Mouse (Mus musculus) neural tube, embryonic 12.5 days (tissue): ENCODE measurements at regions not wholly inside any gene's neighbourhood (a gene's known extent, or its start where the extent isn't known, plus 50 kb on each side); places are given as distances from the start of the nearest gene placed in this dataset.

Experiments
- ATAC-seq: fragments of 200-750 bp; cut with Nextera tagmentation; 2 replicates; pipeline ENCODE4 v1.8.0; 2017; ENCODE audit warnings: low read depth, mild to moderate bottlenecking, moderate TSS enrichment, moderate library complexity; ENCODE audit not compliant: low FRiP score
- H3K27ac ChIP-seq: fragments of 300-500 bp; sonication (generic); 2 replicates; pipeline ENCODE4 v1.5.1; 2016
- H3K27me3 ChIP-seq: fragments of 300-500 bp; sonication (generic); replicated peaks from 2 replicates; pipeline ENCODE4 v1.6.1; 2016; ENCODE audit warnings: mild to moderate bottlenecking
- H3K36me3 ChIP-seq: fragments of 300-500 bp; sonication (generic); 2 replicates; pipeline ENCODE4 v1.6.1; 2016; ENCODE audit warnings: mild to moderate bottlenecking
- H3K4me1 ChIP-seq: fragments of 300-500 bp; sonication (generic); 2 replicates; pipeline ENCODE4 v1.6.1; 2016
- H3K4me2 ChIP-seq: fragments of 300-500 bp; sonication (generic); replicated peaks from 2 replicates; pipeline ENCODE4 v1.6.1; 2016; ENCODE audit warnings: mild to moderate bottlenecking
- H3K4me3 ChIP-seq: fragments of 300-500 bp; sonication (generic); 2 replicates; pipeline ENCODE4 v1.5.1; 2016
- H3K9ac ChIP-seq: fragments of 300-500 bp; sonication (generic); 2 replicates; pipeline ENCODE4 v1.6.1; 2016; ENCODE audit warnings: mild to moderate bottlenecking
- H3K9me3 ChIP-seq: fragments of 300-500 bp; sonication (generic); 2 replicates; pipeline ENCODE4 v1.6.1; 2016; ENCODE audit warnings: mild to moderate bottlenecking
- WGBS: fragments of 180-500 bp; shearing (Covaris S2); methylation state at CpG from one replicate; pipeline ENCODE4 v1.1.7; 2016; 5-methylcytosine and 5-hydroxymethylcytosine counted together

DNA sequence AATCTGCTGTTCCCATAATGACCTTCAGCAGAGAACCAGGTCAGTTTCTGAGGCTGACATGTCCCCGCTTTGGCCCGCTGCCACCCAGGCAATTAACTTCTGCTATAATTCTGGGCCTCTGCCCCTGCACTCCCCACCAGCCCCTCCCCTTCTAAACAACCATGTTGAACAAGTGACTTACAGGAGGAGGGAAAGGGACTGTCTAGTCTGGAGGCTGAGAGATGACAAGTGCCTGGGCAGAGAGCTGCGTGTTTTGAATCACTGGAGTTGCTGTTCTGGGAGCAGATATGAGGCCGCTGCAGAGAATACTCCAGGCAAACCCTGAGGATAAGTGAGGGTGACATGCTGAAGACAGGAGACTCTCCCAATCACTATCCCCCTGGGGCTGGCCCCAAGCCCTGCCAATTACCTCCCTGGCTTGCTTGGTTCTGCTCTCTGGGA lies 530.2 kb upstream of the Fam160b2 start:
- Histone ChIP-seq H3K9me3 (no peaks in the 10 kb centered on the region), H3K27me3 (no peaks in the 10 kb centered on the region), H3K27ac (no peak overlapping the region), H3K4me2 (no peak overlapping the region), H3K4me3 (no peak overlapping the region), H3K4me1 (peaks cover 7% of the 10 kb centered on the region; the same call in 1 of the 2 replicates), H3K36me3 (no peaks in the 10 kb centered on the region), H3K9ac (no peak overlapping the region)
- no peak for ATAC-seq
- 73% methylated on average over 4 of the region's 4 CpGs for WGBS

DNA sequence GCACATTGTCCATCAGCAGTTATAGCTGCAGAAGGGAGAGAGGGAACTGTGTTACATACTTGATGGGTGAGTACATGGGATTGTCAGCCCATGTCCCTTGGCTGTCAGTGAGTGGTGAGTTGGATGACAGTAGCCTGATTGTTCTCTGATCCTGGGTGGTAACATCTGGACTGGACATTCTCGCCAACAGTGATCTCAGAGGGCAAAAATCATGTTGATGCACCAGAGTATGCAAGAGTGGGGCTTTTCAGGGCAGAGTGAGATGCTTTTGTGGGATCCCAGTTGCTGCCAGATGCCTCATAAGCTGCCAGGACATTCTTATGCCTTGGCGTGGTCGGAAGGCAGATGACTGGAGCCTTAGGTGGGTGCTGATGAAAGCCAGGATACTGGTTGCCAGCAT lies 528.9 kb upstream of the Fam160b2 start:
- Histone ChIP-seq H3K27me3 (no peaks in the 10 kb centered on the region), H3K4me3 (no peak overlapping the region), H3K4me1 (peaks cover 7% of the 10 kb centered on the region; the same call in 1 of the 2 replicates), H3K9ac (no peak overlapping the region), H3K4me2 (no peak overlapping the region), H3K27ac (no peak overlapping the region), H3K36me3 (no peaks in the 10 kb centered on the region), H3K9me3 (no peaks in the 10 kb centered on the region)
- 72% methylated on average over 3 of the region's 3 CpGs for WGBS
- ATAC-seq = no peak

DNA sequence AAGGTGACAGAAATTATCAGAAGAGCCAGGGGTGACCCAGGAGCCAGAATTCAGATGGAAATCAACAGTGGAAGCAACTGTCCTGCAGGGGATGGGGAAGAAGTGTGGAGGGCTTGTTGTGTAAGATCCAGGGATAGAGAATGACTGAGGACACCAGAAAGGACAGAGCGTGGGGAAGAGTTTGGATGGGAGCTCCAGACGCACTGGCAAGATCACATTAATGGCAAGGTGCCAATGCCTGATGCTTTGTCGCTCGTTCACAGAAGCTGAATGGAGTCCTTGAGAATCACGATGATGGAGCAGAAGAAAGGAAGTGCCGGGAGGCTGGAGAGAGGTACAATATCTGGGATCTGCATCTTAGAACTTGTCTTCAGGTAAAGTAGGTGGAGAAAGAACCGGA lies 519.0 kb upstream of the Fam160b2 start:
- Histone ChIP-seq H3K4me1 (no peaks in the 10 kb centered on the region), H3K27ac (no peak overlapping the region), H3K4me3 (no peak overlapping the region), H3K9ac (no peak overlapping the region), H3K4me2 (no peak overlapping the region), H3K27me3 (no peaks in the 10 kb centered on the region), H3K36me3 (no peaks in the 10 kb centered on the region), H3K9me3 (no peaks in the 10 kb centered on the region)
- ATAC-seq = no peak
- 86% methylated on average over 7 of the region's 7 CpGs for WGBS

DNA sequence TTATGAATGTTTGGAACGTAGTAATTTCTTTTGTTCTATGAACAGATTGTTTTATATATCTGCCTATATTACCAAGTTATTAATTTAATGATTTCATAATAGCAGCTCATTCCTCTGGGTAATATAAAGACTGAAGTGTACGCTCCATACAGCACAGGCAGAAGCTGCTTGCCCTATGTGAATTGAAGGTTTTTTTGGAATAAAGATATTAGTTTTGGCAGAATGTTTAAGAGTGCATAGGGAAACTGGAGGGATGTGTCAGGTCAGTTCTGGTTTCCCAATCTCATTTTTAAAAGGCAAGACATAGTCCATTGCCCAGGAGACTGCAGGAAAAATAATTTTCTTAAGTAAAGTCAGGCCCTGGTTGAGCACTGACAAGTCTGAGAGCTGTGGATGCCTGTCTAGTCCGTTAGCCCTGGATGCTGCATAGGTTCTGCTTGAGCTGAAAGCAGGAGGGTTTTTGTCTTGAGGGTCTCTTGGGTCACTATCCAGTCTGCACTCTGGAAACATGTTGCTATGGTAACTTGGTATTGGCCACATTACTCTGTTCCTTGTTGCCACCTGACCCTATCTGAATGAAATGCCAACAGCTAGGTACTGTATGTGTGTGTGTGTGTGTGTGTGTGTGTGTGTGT lies 516.3 kb upstream of the Fam160b2 start:
- H3K4me3 ChIP-seq = no peak overlapping the region
- no peaks in the 10 kb centered on the region for H3K36me3 ChIP-seq
- no peak overlapping the region for H3K9ac ChIP-seq
- H3K9me3 ChIP-seq = no peaks in the 10 kb centered on the region
- H3K27ac ChIP-seq = no peak overlapping the region
- 73% methylated on average over 3 of the region's 3 CpGs for WGBS
- no peaks in the 10 kb centered on the region for H3K4me1 ChIP-seq
- H3K27me3 ChIP-seq = no peaks in the 10 kb centered on the region
- H3K4me2 ChIP-seq = no peak overlapping the region
- ATAC-seq = no peak

DNA sequence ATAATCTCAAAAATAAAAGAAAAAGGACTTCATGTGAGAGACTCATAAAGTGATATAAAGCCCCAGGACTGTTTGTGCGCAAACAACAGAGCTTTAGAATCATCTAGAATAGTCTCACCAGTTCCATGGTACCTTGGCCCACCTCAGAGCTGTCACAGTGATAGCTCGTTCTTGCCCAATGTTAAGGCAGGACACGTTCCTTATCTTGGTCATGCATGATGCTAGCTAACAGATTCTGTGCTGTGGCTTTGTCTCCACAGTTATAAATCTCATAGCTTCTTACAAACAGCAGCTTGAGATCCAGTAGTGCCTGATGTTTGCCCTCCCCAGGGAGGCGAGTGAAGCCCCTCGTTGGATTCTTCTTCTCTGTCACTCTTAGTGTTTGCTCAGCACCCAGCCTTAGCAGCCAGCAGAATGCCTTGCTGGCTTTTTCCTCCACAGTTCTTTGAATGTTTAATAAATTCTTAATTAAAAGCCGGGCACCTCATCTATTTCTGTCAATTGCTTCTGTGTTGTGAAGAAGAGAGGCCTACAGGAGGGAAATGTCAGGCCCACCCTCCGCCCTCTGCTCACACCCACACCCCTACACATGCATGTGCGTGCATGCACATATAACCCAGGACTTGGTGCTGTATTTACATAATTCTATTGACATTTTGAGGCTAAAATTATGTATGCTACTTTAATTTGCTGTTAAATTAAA lies 515.6 kb upstream of the Fam160b2 start:
- no peak overlapping the region for H3K4me3 ChIP-seq
- H3K9ac ChIP-seq = no peak overlapping the region
- H3K36me3 ChIP-seq = no peaks in the 10 kb centered on the region
- 75% methylated on average over 8 of the region's 8 CpGs for WGBS
- H3K27me3 ChIP-seq = no peaks in the 10 kb centered on the region
- no peak overlapping the region for H3K4me2 ChIP-seq
- no peak for ATAC-seq
- no peaks in the 10 kb centered on the region for H3K9me3 ChIP-seq
- H3K4me1 ChIP-seq = no peaks in the 10 kb centered on the region
- H3K27ac ChIP-seq = no peak overlapping the region

DNA sequence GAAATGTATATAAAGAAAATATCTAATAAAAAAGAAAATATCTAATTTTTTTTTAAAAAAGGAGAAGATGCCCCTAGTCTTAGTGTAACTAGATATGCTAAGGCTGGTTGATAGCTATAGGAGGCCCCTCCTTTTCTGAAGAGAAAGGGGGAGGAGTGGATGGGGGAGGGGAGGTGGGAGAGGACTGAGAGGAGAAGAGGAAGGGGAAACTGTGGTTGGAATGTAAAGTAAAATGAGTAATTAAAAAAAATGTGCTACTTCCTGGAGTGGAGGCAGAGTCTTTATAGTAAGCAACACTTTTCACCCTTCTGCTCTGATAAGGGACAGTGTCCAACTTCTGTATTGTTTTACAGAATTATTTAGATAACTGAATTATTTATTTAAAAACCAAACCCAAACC lies 513.6 kb upstream of the Fam160b2 start:
- no peak for ATAC-seq

DNA sequence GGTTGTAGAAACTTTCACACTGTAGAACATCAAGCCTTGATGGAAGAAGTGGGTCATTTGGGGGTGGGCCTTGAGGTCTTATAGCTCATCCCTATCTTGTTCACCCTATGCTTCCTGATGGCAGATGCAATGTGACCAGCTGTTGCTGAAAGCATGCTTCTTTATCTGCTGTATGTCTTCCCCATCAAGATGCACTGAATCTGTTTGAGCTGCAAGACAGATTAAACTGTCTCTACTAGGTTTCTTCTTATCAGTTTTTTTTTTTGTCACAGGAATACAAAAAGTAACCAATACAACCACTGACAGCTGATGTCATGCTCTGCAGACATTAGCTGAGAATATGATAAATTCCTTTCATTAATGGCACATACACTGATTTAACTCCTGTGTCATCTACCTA lies 505.0 kb upstream of the Fam160b2 start:
- Histone ChIP-seq H3K27ac (no peak overlapping the region), H3K36me3 (no peaks in the 10 kb centered on the region), H3K9me3 (no peaks in the 10 kb centered on the region), H3K4me2 (no peak overlapping the region), H3K4me3 (no peak overlapping the region), H3K9ac (no peak overlapping the region), H3K4me1 (no peaks in the 10 kb centered on the region), H3K27me3 (no peaks in the 10 kb centered on the region)
- no peak for ATAC-seq

More for the DNA sequence above, 513.6 kb upstream of the Fam160b2 start:
- no peak overlapping the region for H3K27ac ChIP-seq
- no peak overlapping the region for H3K4me3 ChIP-seq
- no peaks in the 10 kb centered on the region for H3K9me3 ChIP-seq
- no peak overlapping the region for H3K9ac ChIP-seq
- H3K4me2 ChIP-seq = no peak overlapping the region
- H3K36me3 ChIP-seq = no peaks in the 10 kb centered on the region
- no peaks in the 10 kb centered on the region for H3K27me3 ChIP-seq
- no peaks in the 10 kb centered on the region for H3K4me1 ChIP-seq

DNA sequence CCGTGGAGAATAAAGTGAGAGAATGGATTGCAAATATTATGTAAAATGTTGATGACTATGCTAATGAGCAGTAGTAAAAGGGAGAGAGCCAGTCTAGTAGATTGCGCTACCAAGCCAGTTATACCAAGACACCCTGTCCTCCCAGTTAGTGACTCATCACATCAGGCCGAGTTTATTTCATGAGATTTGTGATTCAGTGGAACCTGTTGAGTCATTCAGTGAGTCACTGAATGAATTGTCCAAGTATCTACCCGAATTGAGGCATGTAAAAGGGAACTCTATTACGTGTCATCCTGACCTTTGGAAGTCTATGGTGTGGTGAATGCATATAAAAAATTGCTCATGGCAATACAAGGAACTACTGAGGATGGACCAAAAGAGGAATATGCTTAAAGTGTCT lies 504.3 kb upstream of the Fam160b2 start:
- H3K4me2 ChIP-seq = no peak overlapping the region
- no peaks in the 10 kb centered on the region for H3K36me3 ChIP-seq
- ATAC-seq = no peak
- no peaks in the 10 kb centered on the region for H3K27me3 ChIP-seq
- no peak overlapping the region for H3K4me3 ChIP-seq
- H3K4me1 ChIP-seq = no peaks in the 10 kb centered on the region
- WGBS = 88% methylated on average over 5 of the region's 5 CpGs
- H3K27ac ChIP-seq = no peak overlapping the region
- H3K9ac ChIP-seq = no peak overlapping the region
- H3K9me3 ChIP-seq = no peaks in the 10 kb centered on the region

DNA sequence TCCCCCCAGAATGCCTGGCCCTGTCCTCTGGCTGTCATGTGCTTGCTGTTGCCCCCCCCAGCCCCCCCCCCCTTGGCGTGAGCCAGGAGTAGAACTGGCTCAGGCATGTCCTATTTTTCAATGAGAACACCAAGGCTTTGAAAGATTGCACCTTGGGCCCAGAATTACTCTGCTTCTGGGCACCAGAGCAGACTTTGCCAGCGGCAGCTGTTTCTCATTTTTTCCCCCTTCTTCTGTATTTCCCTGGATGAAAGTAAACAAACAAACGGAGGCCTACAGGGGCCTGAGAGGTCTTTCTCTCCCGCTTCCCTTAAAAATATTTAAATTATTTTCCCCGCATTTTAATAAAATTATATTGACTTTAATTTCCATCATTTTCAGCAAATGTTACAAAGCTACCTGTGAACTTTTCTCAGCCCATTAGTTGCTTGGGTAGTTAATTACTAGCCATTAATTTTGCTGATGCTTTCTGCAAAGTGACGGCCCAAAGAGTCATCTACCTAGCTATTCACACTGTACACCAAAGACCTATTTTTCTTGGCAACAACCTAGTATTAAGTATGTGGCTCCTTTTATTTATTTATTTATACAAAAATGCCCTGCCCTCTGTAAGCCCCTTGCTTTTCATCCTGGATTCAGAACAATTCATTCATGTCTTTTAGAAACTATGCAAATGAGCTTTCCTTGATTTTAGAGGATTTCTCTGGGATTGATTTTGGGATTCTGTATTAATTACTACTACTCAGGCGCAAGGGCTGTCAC lies 496.2 kb upstream of the Fam160b2 start:
- no peaks in the 10 kb centered on the region for H3K9me3 ChIP-seq
- H3K9ac ChIP-seq = no peak overlapping the region
- 76% methylated on average over 7 of the region's 7 CpGs for WGBS
- H3K4me1 ChIP-seq = no peaks in the 10 kb centered on the region
- no peak overlapping the region for H3K27ac ChIP-seq
- H3K27me3 ChIP-seq = no peaks in the 10 kb centered on the region
- H3K4me2 ChIP-seq = no peak overlapping the region
- H3K4me3 ChIP-seq = no peak overlapping the region
- no peaks in the 10 kb centered on the region for H3K36me3 ChIP-seq
- ATAC-seq = no peak

DNA sequence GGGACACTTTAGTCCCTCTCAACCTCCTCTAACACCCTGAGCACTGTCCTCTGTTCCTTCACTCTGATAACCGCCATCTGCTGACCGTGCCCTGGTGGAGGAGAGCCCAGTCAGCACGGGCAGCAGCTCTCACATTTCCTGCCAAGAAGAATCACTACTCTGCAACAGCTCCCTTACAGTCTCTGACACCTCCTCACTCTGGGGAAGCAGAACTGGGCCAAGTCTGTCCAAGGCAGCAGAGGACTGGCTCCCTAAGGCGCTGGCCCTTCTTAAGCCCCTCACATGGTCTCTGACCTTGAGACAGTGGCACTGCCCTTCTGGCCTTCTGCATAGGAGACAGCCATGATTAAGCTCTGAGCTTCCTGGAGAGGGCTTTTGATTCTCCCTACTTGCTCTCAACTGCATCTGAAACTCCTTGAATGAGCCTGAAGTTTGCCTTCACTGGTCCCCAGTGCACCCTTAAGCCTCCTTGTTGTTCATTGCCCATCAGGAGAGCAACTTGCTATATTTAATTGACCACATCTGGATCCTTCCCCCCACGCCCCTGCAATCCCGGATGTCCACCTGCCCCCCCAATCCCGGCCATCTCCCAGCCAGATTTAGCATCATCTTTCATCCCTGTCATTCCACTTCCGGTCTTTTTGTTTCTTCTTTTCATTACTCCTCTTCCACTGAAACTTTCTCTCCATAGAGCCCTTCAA lies 493.1 kb upstream of the Fam160b2 start:
- no peaks in the 10 kb centered on the region for H3K36me3 ChIP-seq
- no peaks in the 10 kb centered on the region for H3K9me3 ChIP-seq
- no peak for ATAC-seq
- H3K27ac ChIP-seq = no peak overlapping the region
- H3K4me3 ChIP-seq = no peak overlapping the region
- H3K9ac ChIP-seq = no peak overlapping the region
- WGBS = 69% methylated on average over 8 of the region's 8 CpGs
- H3K4me2 ChIP-seq = no peak overlapping the region
- H3K27me3 ChIP-seq = no peaks in the 10 kb centered on the region
- no peaks in the 10 kb centered on the region for H3K4me1 ChIP-seq

DNA sequence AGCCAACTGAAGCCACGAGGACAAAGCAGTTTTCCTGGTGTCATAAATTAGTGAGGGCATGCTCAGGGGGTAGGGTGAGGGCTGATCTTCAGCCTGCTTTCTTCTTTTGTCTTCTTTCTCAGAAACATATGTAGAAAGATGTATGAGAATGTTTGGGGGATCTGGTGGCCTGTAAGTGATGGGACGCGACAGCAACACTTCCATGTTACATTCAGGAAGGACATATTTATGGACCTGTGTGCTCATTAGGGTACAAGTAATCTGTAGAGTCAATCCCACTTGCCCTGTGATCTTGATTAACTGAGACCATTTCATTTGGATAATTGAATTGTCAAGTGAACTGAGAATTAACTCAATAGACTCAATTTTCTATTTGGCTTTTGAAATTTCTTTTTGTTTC lies 486.1 kb upstream of the Fam160b2 start:
- ATAC-seq = no peak
- WGBS = 78% methylated on average over 3 of the region's 3 CpGs
- Histone ChIP-seq H3K4me1 (no peaks in the 10 kb centered on the region), H3K9ac (no peak overlapping the region), H3K9me3 (no peaks in the 10 kb centered on the region), H3K4me2 (no peak overlapping the region), H3K27ac (no peak overlapping the region), H3K36me3 (no peaks in the 10 kb centered on the region), H3K27me3 (no peaks in the 10 kb centered on the region), H3K4me3 (no peak overlapping the region)

DNA sequence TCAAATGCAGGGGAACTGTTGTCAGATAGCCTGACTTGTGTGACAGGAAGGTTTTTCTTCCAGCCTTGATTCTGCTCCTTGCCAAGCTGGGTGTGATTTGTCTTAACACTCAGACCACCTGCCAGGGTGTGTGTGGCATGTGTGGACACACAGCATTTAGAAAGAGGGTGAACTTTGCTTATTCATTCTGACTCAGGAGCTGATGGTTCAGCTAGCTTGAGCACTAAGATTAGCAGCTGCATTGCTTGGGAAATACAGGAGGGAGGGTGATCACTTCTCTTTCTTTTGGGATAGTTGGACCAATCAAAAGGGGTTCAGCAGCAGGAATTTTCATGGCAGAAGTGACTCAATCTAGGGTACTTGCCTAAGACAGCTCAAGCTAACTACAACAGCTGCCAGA lies 482.7 kb upstream of the Fam160b2 start:
- Histone ChIP-seq H3K4me2 (no peak overlapping the region), H3K27ac (no peak overlapping the region), H3K36me3 (no peaks in the 10 kb centered on the region), H3K9ac (no peak overlapping the region), H3K4me1 (no peaks in the 10 kb centered on the region), H3K27me3 (no peaks in the 10 kb centered on the region), H3K9me3 (no peaks in the 10 kb centered on the region), H3K4me3 (no peak overlapping the region)
- no peak for ATAC-seq
